Mouse (Mus musculus): ENCODE results near the gene Mrpl19. TPM values are rescaled to one million over a fixed set of nuclear protein-coding genes. Genes with fewer than 3 reads are reported as not detected.

The Mrpl19 gene
- polyA plus RNA-seq, 1 experiment, result 20.1 TPM

DNA sequence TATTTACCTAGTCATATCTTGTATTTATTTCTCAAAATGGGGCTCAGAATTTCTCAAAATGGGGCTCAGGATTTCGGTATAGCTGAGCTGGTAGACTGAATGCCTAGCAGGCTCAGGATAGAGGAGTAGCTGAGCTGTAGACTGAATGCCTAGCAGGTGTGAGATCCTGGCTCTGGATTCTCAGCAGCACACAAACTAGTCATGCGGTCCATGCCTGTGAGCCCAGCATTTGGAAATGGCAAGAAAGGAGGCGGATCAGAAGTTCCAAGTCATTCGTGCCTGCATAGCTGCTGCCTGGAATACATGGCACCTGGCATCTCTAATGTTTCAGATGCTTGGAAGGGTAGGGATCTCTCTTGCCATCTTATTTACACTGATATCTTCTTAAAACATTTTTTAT lies 36.4 kb downstream of the Mrpl19 start:
- H3K27me3 ChIP-seq (ENCODE audit: control insufficient read depth, insufficient read depth, insufficient read length), result no peaks in the 10 kb centered on the region
- no peak overlapping the region for H3ac ChIP-seq (ENCODE audit: control insufficient read depth, insufficient read length, low read depth)
- TF ChIP-seq CEBPB (IDR thresholded peaks at IDR 0.05; ENCODE audit: low read depth), result no peak
- TF ChIP-seq MYOD1 (IDR thresholded peaks at IDR 0.05; ENCODE audit: control insufficient read depth, insufficient read length, low read depth), result no peak
- no peak for TF ChIP-seq USF1 (IDR thresholded peaks at IDR 0.05; ENCODE audit: low read depth)
- TF ChIP-seq CTCF (IDR thresholded peaks at IDR 0.05; ENCODE audit: control insufficient read depth, insufficient read depth, insufficient read length), result no peak
- no peak for TF ChIP-seq MAX (IDR thresholded peaks at IDR 0.05)
- TF ChIP-seq FOSL1 (IDR thresholded peaks at IDR 0.05; ENCODE audit: insufficient read depth, low read length, poor library complexity, severe bottlenecking), result no peak
- TF ChIP-seq MYOG (IDR thresholded peaks at IDR 0.05; ENCODE audit: control insufficient read depth, extremely low read depth, insufficient read length), result no peak
- H3K79me2 ChIP-seq (ENCODE audit: control insufficient read depth, insufficient read depth), result peaks cover 10% of the 10 kb centered on the region
- peaks cover 6% of the 10 kb centered on the region for H3K79me3 ChIP-seq (ENCODE audit: low read depth)
- peaks cover 67% of the 10 kb centered on the region for H3K36me3 ChIP-seq (ENCODE audit: control insufficient read depth, insufficient read depth)
- no peak overlapping the region for H3K4me3 ChIP-seq (ENCODE audit: insufficient read depth, poor library complexity, severe bottlenecking)

- Histone ChIP-seq H3K79me2 (ENCODE audit: control insufficient read depth, insufficient read depth) (peaks cover 19% of the 10 kb centered on the region), H3K79me3 (ENCODE audit: low read depth) (peaks cover 6% of the 10 kb centered on the region), H3K4me3 (ENCODE audit: insufficient read depth, poor library complexity, severe bottlenecking) (peak overlapping the region; percentile 57), H3ac (ENCODE audit: control insufficient read depth, insufficient read length, low read depth) (no peak overlapping the region), H3K27me3 (ENCODE audit: control insufficient read depth, insufficient read depth, insufficient read length) (no peaks in the 10 kb centered on the region), H3K36me3 (ENCODE audit: control insufficient read depth, insufficient read depth) (peaks cover 28% of the 10 kb centered on the region)
- TF ChIP-seq USF1 (IDR thresholded peaks at IDR 0.05; ENCODE audit: low read depth) (no peak), MYOD1 (IDR thresholded peaks at IDR 0.05; ENCODE audit: control insufficient read depth, insufficient read length, low read depth) (no peak), FOSL1 (IDR thresholded peaks at IDR 0.05; ENCODE audit: insufficient read depth, low read length, poor library complexity, severe bottlenecking) (no peak), CEBPB (IDR thresholded peaks at IDR 0.05; ENCODE audit: low read depth) (no peak), MYOG (IDR thresholded peaks at IDR 0.05; ENCODE audit: control insufficient read depth, extremely low read depth, insufficient read length) (no peak), CTCF (IDR thresholded peaks at IDR 0.05; ENCODE audit: control insufficient read depth, insufficient read depth, insufficient read length) (no peak), MAX (IDR thresholded peaks at IDR 0.05) (no peak)
These were observed 41.5 kb downstream of the Mrpl19 start for GRCm38 (mm10) chr6:81924304-81924703.

GRCm38 (mm10) chr6:81923523-81924142 lies 42.1 kb downstream of the Mrpl19 start, which contains the start of gene Gcfc2:
Gene Gcfc2 (plus strand): TSS chr6:81923669.
- no peaks in the 10 kb centered on the region for H3K27me3 ChIP-seq (ENCODE audit: control insufficient read depth, insufficient read depth, insufficient read length)
- peaks cover 6% of the 10 kb centered on the region for H3K79me3 ChIP-seq (ENCODE audit: low read depth)
- peaks cover 19% of the 10 kb centered on the region for H3K79me2 ChIP-seq (ENCODE audit: control insufficient read depth, insufficient read depth)
- peak within 1 kb of the TSS; percentile 57 for H3K4me3 ChIP-seq (ENCODE audit: insufficient read depth, poor library complexity, severe bottlenecking)
- H3ac ChIP-seq (ENCODE audit: control insufficient read depth, insufficient read length, low read depth), result peak within 1 kb of the TSS; percentile 89
- TF ChIP-seq MYOD1 (IDR thresholded peaks at IDR 0.05; ENCODE audit: control insufficient read depth, insufficient read length, low read depth), result no peak
- peak; percentile 80 for TF ChIP-seq MAX (IDR thresholded peaks at IDR 0.05)
- H3K36me3 ChIP-seq (ENCODE audit: control insufficient read depth, insufficient read depth), result peaks cover 28% of the 10 kb centered on the region

DNA sequence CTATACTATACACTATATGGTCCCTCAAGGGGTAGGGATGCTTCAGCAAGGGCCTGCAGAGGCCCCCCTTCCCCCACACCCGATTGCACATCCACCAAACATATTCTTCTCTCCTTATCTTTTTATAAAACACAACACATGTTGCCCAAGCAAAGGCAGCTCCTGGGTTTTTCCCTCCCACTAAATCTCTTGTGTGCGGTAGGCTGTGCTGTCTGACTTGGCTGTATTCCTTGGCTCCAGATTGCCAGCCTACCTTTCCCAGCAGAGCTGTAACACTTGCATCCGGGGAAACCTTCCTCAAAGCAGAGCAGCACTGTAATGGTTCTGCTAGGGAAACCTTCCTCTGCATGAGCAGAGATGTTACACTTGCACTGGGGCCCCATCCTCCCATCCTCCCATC lies 53.6 kb downstream of the Mrpl19 start:
- Histone ChIP-seq H3ac (ENCODE audit: control insufficient read depth, insufficient read length, low read depth) (no peak overlapping the region), H3K79me3 (ENCODE audit: low read depth) (no peaks in the 10 kb centered on the region), H3K27me3 (ENCODE audit: control insufficient read depth, insufficient read depth, insufficient read length) (peaks cover 4% of the 10 kb centered on the region), H3K4me3 (ENCODE audit: insufficient read depth, poor library complexity, severe bottlenecking) (no peak overlapping the region), H3K36me3 (ENCODE audit: control insufficient read depth, insufficient read depth) (no peaks in the 10 kb centered on the region), H3K79me2 (ENCODE audit: control insufficient read depth, insufficient read depth) (no peaks in the 10 kb centered on the region)
- TF ChIP-seq CTCF (IDR thresholded peaks at IDR 0.05; ENCODE audit: control insufficient read depth, insufficient read depth, insufficient read length), result no peak
- TF ChIP-seq FOSL1 (IDR thresholded peaks at IDR 0.05; ENCODE audit: insufficient read depth, low read length, poor library complexity, severe bottlenecking), result no peak
- no peak for TF ChIP-seq CEBPB (IDR thresholded peaks at IDR 0.05; ENCODE audit: low read depth)
- no peak for TF ChIP-seq MAX (IDR thresholded peaks at IDR 0.05)
- no peak for TF ChIP-seq MYOG (IDR thresholded peaks at IDR 0.05; ENCODE audit: control insufficient read depth, extremely low read depth, insufficient read length)
- TF ChIP-seq MYOD1 (IDR thresholded peaks at IDR 0.05; ENCODE audit: control insufficient read depth, insufficient read length, low read depth), result no peak
- TF ChIP-seq USF1 (IDR thresholded peaks at IDR 0.05; ENCODE audit: low read depth), result no peak

DNA sequence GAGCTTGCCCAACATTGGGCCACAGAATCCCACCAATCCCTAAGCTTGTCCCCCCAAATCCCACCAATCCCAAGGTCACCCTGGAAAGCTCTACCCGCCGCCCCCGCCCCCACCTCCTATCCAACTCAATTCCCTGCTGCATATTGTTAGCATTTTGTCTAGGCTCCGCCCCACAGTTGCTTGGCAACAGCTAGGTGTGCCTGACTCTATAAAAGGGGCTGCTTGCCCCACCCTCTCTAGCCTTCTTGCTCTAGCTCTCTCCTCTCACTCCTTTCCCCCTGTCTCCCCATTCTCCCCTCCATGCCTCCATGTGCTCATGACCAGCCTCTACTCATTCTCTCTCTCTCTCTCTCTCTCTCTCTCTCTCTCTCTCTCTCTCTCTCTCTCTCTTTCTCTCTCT lies 54.0 kb downstream of the Mrpl19 start:
- no peaks in the 10 kb centered on the region for H3K79me2 ChIP-seq (ENCODE audit: control insufficient read depth, insufficient read depth)
- H3K4me3 ChIP-seq (ENCODE audit: insufficient read depth, poor library complexity, severe bottlenecking), result no peak overlapping the region
- H3ac ChIP-seq (ENCODE audit: control insufficient read depth, insufficient read length, low read depth), result no peak overlapping the region
- H3K79me3 ChIP-seq (ENCODE audit: low read depth), result no peaks in the 10 kb centered on the region
- no peaks in the 10 kb centered on the region for H3K36me3 ChIP-seq (ENCODE audit: control insufficient read depth, insufficient read depth)
- H3K27me3 ChIP-seq (ENCODE audit: control insufficient read depth, insufficient read depth, insufficient read length), result peaks cover 5% of the 10 kb centered on the region
- TF ChIP-seq MAX (IDR thresholded peaks at IDR 0.05) (no peak), MYOG (IDR thresholded peaks at IDR 0.05; ENCODE audit: control insufficient read depth, extremely low read depth, insufficient read length) (no peak), CEBPB (IDR thresholded peaks at IDR 0.05; ENCODE audit: low read depth) (no peak), USF1 (IDR thresholded peaks at IDR 0.05; ENCODE audit: low read depth) (no peak), FOSL1 (IDR thresholded peaks at IDR 0.05; ENCODE audit: insufficient read depth, low read length, poor library complexity, severe bottlenecking) (no peak), CTCF (IDR thresholded peaks at IDR 0.05; ENCODE audit: control insufficient read depth, insufficient read depth, insufficient read length) (no peak), MYOD1 (IDR thresholded peaks at IDR 0.05; ENCODE audit: control insufficient read depth, insufficient read length, low read depth) (no peak)

DNA sequence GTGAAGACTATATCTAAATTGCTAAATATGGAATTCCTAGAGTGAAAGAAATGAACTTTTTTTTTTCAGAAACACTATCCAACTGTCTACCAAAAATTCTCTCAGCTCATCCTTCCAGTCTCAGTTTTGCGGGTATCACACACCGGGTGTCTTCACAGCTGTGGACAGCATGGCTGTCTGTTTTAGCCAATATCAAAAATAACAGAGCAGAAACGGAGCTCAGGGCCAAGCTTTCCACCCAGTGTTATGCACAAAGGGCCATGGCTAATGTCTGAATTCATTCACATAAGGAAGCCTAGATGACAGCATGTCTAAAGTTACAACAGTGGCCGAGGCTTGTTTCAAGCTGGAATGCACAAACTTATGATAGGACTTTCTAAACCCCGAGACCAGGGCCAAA lies 54.5 kb downstream of the Mrpl19 start:
- TF ChIP-seq CEBPB (IDR thresholded peaks at IDR 0.05; ENCODE audit: low read depth) (no peak), MYOG (IDR thresholded peaks at IDR 0.05; ENCODE audit: control insufficient read depth, extremely low read depth, insufficient read length) (no peak), CTCF (IDR thresholded peaks at IDR 0.05; ENCODE audit: control insufficient read depth, insufficient read depth, insufficient read length) (no peak), MAX (IDR thresholded peaks at IDR 0.05) (no peak), MYOD1 (IDR thresholded peaks at IDR 0.05; ENCODE audit: control insufficient read depth, insufficient read length, low read depth) (no peak), USF1 (IDR thresholded peaks at IDR 0.05; ENCODE audit: low read depth) (no peak), FOSL1 (IDR thresholded peaks at IDR 0.05; ENCODE audit: insufficient read depth, low read length, poor library complexity, severe bottlenecking) (no peak)
- no peaks in the 10 kb centered on the region for H3K79me3 ChIP-seq (ENCODE audit: low read depth)

More for the DNA sequence above, 54.5 kb downstream of the Mrpl19 start:
- Histone ChIP-seq H3K36me3 (ENCODE audit: control insufficient read depth, insufficient read depth) (no peaks in the 10 kb centered on the region), H3ac (ENCODE audit: control insufficient read depth, insufficient read length, low read depth) (no peak overlapping the region), H3K4me3 (ENCODE audit: insufficient read depth, poor library complexity, severe bottlenecking) (no peak overlapping the region), H3K79me2 (ENCODE audit: control insufficient read depth, insufficient read depth) (no peaks in the 10 kb centered on the region), H3K27me3 (ENCODE audit: control insufficient read depth, insufficient read depth, insufficient read length) (peaks cover 5% of the 10 kb centered on the region)

Data from C2C12 (cell line).